Mouse (Mus musculus) lung, embryonic 15.5 days (tissue): ENCODE measurements around the gene Ell3. TPM values are rescaled to one million over a fixed set of nuclear protein-coding genes. Genes with fewer than 3 reads are reported as not detected.

Experiments used
- ATAC-seq: fragments of 200-750 bp; cut with Nextera tagmentation; 2 replicates; pipeline ENCODE4 v1.8.0; 2017; ENCODE audit warnings: moderate number of reproducible peaks, borderline replicate concordance; ENCODE audit not compliant: low FRiP score, low TSS enrichment; ENCODE audit errors: extremely low read depth
- H3K27ac ChIP-seq: fragments of 300-500 bp; sonication (generic); 2 replicates; pipeline ENCODE4 v1.5.1; 2015; ENCODE audit warnings: moderate library complexity, mild to moderate bottlenecking, inconsistent platforms
- H3K27me3 ChIP-seq: fragments of 300-500 bp; sonication (generic); 2 replicates; pipeline ENCODE4 v1.6.1; 2015; ENCODE audit warnings: inconsistent platforms
- H3K36me3 ChIP-seq: fragments of 300-500 bp; sonication (generic); 2 replicates; pipeline ENCODE4 v1.6.1; 2015; ENCODE audit warnings: inconsistent platforms
- H3K4me1 ChIP-seq: fragments of 300-500 bp; sonication (generic); 2 replicates; pipeline ENCODE4 v1.6.1; 2015; ENCODE audit warnings: inconsistent platforms
- H3K4me2 ChIP-seq: fragments of 300-500 bp; sonication (generic); 2 replicates; pipeline ENCODE4 v1.6.1; 2015; ENCODE audit warnings: inconsistent platforms, mild to moderate bottlenecking, moderate library complexity
- H3K4me3 ChIP-seq: fragments of 300-500 bp; sonication (generic); 2 replicates; pipeline ENCODE4 v1.5.1; 2015; ENCODE audit warnings: mild to moderate bottlenecking, inconsistent platforms
- H3K9ac ChIP-seq: fragments of 300-500 bp; sonication (generic); 2 replicates; pipeline ENCODE4 v1.6.1; 2015; ENCODE audit warnings: inconsistent platforms
- H3K9me3 ChIP-seq: fragments of 300-500 bp; sonication (generic); 2 replicates; pipeline ENCODE4 v1.6.1; 2016; ENCODE audit warnings: inconsistent platforms
- WGBS: fragments of 180-500 bp; shearing (Covaris S2); methylation state at CpG from one replicate; pipeline ENCODE4 v1.1.7; 2015; 5-methylcytosine and 5-hydroxymethylcytosine counted together
- polyA plus RNA-seq: library from polyadenylated mRNA; unstranded; fragments of >200 nt; fragmentation: Nextera tagmentation; extraction: Ambion mirVana; gene quantifications from 2 replicates; pipeline ENCODE4 v1.2.1, GENCODE M21; 2015

Gene Ell3
- polyA plus RNA-seq, 1 experiment from 2014 or later = 10.1 TPM

DNA sequence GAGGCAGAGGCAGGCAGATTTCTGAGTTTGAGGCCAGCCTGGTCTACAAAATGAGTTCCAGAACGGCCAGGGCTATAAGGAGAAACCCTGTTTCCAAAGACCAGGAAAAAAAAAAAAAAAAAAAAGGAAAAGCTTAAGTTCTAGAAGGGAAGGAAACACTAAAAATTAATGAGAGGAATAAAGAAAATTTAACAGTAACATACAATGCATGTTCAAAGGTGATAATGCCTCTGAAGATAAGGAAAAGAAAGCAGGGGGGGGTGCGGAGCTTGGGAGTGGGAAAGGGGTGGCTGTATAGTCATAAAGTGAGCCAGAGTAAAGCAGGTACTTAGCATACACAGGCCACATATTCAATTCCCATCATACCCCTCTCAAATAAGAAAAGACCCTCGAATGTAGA, 1.0 kb upstream of the Ell3 start:
- Histone ChIP-seq H3K4me3 (no peak overlapping the region), H3K4me1 (peaks cover 25% of the 10 kb centered on the region), H3K36me3 (no peaks in the 10 kb centered on the region), H3K4me2 (no peak overlapping the region), H3K9me3 (no peaks in the 10 kb centered on the region), H3K27me3 (peaks cover 4% of the 10 kb centered on the region; the same call in 1 of the 2 replicates), H3K27ac (no peak overlapping the region), H3K9ac (no peak overlapping the region)
- WGBS = 75% methylated on average over 3 of the region's 3 CpGs
- no peak for ATAC-seq

GRCm38 (mm10) chr2:121443068-121443349, 1.1 kb downstream of the Ell3 start:
- Histone ChIP-seq H3K9ac (peak overlapping the region; percentile 38), H3K4me2 (peak overlapping the region; percentile 91), H3K27me3 (peaks cover 4% of the 10 kb centered on the region; the same call in 1 of the 2 replicates), H3K36me3 (peaks cover 19% of the 10 kb centered on the region), H3K4me3 (peak overlapping the region; percentile 50), H3K27ac (no peak overlapping the region), H3K4me1 (peaks cover 24% of the 10 kb centered on the region), H3K9me3 (no peaks in the 10 kb centered on the region)
- 12% methylated on average over 8 of the region's 8 CpGs for WGBS
- ATAC-seq = no peak

DNA sequence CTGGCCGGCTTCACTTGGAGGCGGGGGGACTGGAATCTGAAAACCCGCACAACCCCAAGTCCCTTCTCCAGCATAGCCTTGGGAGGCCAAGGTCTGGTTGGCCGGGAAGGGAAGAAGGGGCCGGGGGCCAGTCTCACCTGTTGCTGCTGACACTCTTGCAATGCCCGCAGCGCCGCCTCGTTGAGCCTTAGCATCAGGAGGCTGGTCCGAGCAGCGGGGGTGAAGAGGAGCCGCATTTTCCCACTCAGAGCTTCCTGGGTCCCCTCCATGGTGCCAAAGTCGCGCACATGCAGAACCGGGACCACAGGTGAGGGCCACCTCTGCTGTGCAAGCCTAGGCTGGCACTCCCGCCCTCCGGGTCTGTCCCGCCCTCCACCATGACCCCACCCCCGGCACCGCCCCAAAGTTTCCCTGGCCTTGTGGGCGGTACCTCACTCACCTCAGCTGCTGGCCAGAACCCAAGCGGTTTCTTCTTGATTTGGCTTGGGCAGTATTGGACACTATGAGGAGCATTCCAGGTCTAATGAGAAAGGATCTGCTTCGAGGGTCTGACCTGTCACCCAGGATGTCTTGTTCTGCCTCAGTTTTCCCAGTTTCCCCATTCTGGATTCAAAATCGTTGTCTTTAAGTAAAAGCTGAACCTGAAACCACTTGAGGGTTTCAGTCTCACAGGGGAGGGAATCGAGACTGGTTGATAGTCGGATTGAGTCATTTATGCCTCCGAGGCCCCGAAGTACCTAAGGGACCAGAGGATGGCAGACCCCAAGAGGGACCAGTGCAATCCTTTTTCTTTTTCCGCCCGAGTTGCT, 1.6 kb downstream of the Ell3 start:
- ATAC-seq = peak; percentile 88
- peaks cover 4% of the 10 kb centered on the region; the same call in 1 of the 2 replicates for H3K27me3 ChIP-seq
- no peak overlapping the region for H3K27ac ChIP-seq
- no peaks in the 10 kb centered on the region for H3K9me3 ChIP-seq
- peak overlapping the region; percentile 50 for H3K4me3 ChIP-seq
- H3K9ac ChIP-seq = peak overlapping the region; percentile 38
- peaks cover 18% of the 10 kb centered on the region for H3K4me1 ChIP-seq
- H3K36me3 ChIP-seq = peaks cover 24% of the 10 kb centered on the region
- 1% methylated on average over 30 of the region's 30 CpGs for WGBS
- peak overlapping the region; percentile 91 for H3K4me2 ChIP-seq

- Histone ChIP-seq H3K9ac (peak overlapping the region; percentile 38), H3K27me3 (peaks cover 4% of the 10 kb centered on the region; the same call in 1 of the 2 replicates), H3K4me1 (peaks cover 18% of the 10 kb centered on the region), H3K27ac (no peak overlapping the region), H3K4me2 (peak overlapping the region; percentile 91), H3K9me3 (no peaks in the 10 kb centered on the region), H3K4me3 (peak overlapping the region; percentile 50), H3K36me3 (peaks cover 31% of the 10 kb centered on the region)
- ATAC-seq = no peak; the same call in 1 of the 2 replicates
- 9% methylated on average over 11 of the region's 11 CpGs for WGBS
These were observed 2.3 kb downstream of the Ell3 start for GRCm38 (mm10) chr2:121441800-121442199.

- WGBS = 51% methylated on average over 5 of the region's 5 CpGs
- Histone ChIP-seq H3K4me3 (no peak overlapping the region), H3K27ac (no peak overlapping the region), H3K9ac (no peak overlapping the region), H3K4me2 (no peak overlapping the region), H3K4me1 (peaks cover 18% of the 10 kb centered on the region), H3K36me3 (peaks cover 36% of the 10 kb centered on the region), H3K27me3 (peaks cover 4% of the 10 kb centered on the region; the same call in 1 of the 2 replicates), H3K9me3 (no peaks in the 10 kb centered on the region)
- ATAC-seq = no peak
These were observed 3.1 kb downstream of the Ell3 start for GRCm38 (mm10) chr2:121440834-121441605.

GRCm38 (mm10) chr2:121439746-121440145, 4.3 kb downstream of the Ell3 start:
- no peak for ATAC-seq
- Histone ChIP-seq H3K9me3 (no peaks in the 10 kb centered on the region), H3K4me2 (no peak overlapping the region), H3K4me1 (peaks cover 18% of the 10 kb centered on the region), H3K27me3 (peaks cover 4% of the 10 kb centered on the region; the same call in 1 of the 2 replicates), H3K9ac (no peak overlapping the region), H3K36me3 (peaks cover 49% of the 10 kb centered on the region), H3K4me3 (no peak overlapping the region), H3K27ac (no peak overlapping the region)
- 78% methylated on average over 4 of the region's 4 CpGs for WGBS

- no peaks in the 10 kb centered on the region for H3K27me3 ChIP-seq
- no peak overlapping the region for H3K4me3 ChIP-seq
- H3K9me3 ChIP-seq = no peaks in the 10 kb centered on the region
- no peaks in the 10 kb centered on the region for H3K4me1 ChIP-seq
- no peak for ATAC-seq
- H3K9ac ChIP-seq = no peak overlapping the region
- no peak overlapping the region for H3K4me2 ChIP-seq
- H3K27ac ChIP-seq = no peak overlapping the region
- peaks cover 97% of the 10 kb centered on the region for H3K36me3 ChIP-seq
- 94% methylated on average over 1 of the region's 1 CpGs for WGBS
These were observed 9.2 kb downstream of the Ell3 start for GRCm38 (mm10) chr2:121434854-121435253.

- no peaks in the 10 kb centered on the region for H3K9me3 ChIP-seq
- H3K4me3 ChIP-seq = no peak overlapping the region
- WGBS = 88% methylated on average over 2 of the region's 2 CpGs
- H3K4me1 ChIP-seq = no peaks in the 10 kb centered on the region
- ATAC-seq = no peak
- H3K4me2 ChIP-seq = no peak overlapping the region
- H3K36me3 ChIP-seq = peaks cover 87% of the 10 kb centered on the region
- no peaks in the 10 kb centered on the region for H3K27me3 ChIP-seq
- no peak overlapping the region for H3K27ac ChIP-seq
- H3K9ac ChIP-seq = no peak overlapping the region
These were observed 18.2 kb downstream of the Ell3 start for GRCm38 (mm10) chr2:121425890-121426289.

DNA sequence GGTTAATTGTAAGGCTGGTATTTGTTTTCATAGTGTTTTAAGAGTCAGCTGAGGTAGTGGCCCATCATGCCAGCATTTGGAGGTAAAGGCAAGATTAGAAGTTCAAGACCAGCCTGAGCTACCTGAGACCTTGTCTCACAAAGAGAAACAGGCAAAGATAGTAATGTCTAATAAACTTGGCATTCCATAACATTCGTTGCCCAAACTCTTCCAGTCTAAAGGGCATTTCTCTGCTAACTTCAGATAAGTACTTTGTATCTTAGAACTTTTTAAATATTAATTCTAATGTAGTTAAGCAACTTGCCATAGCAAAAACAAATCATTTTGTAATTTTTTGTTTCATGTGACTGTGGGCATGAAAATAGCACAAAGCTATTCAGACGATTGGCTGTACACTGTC, 20.9 kb downstream of the Ell3 start:
- no peak for ATAC-seq
- 93% methylated on average over 2 of the region's 2 CpGs for WGBS
- Histone ChIP-seq H3K27ac (no peak overlapping the region), H3K36me3 (peaks cover 71% of the 10 kb centered on the region), H3K9me3 (no peaks in the 10 kb centered on the region), H3K27me3 (no peaks in the 10 kb centered on the region), H3K4me1 (0 out of 2 replicates have a peak, but pooled peaks cover 6% of the 10 kb centered on the region), H3K4me3 (no peak overlapping the region), H3K9ac (no peak overlapping the region), H3K4me2 (no peak overlapping the region)

- no peaks in the 10 kb centered on the region for H3K9me3 ChIP-seq
- WGBS = 82% methylated on average over 3 of the region's 3 CpGs
- H3K36me3 ChIP-seq = peaks cover 51% of the 10 kb centered on the region
- no peak overlapping the region for H3K4me3 ChIP-seq
- peaks cover 23% of the 10 kb centered on the region for H3K4me1 ChIP-seq
- ATAC-seq = no peak
- no peak overlapping the region for H3K9ac ChIP-seq
- no peak overlapping the region for H3K27ac ChIP-seq
- no peaks in the 10 kb centered on the region for H3K27me3 ChIP-seq
- H3K4me2 ChIP-seq = no peak overlapping the region
These were observed 25.6 kb downstream of the Ell3 start for GRCm38 (mm10) chr2:121418476-121418875.

GRCm38 (mm10) chr2:121416356-121416755, 27.7 kb downstream of the Ell3 start:
- 79% methylated on average over 6 of the region's 6 CpGs for WGBS
- H3K9ac ChIP-seq = no peak overlapping the region
- peaks cover 32% of the 10 kb centered on the region for H3K36me3 ChIP-seq
- peaks cover 26% of the 10 kb centered on the region for H3K4me1 ChIP-seq
- no peaks in the 10 kb centered on the region for H3K27me3 ChIP-seq
- peak overlapping the region; percentile 56 for H3K4me2 ChIP-seq
- no peak overlapping the region; the same call in 1 of the 2 replicates for H3K4me3 ChIP-seq
- no peak overlapping the region for H3K27ac ChIP-seq
- no peak for ATAC-seq
- H3K9me3 ChIP-seq = no peaks in the 10 kb centered on the region

GRCm38 (mm10) chr2:121415591-121415990, 28.5 kb downstream of the Ell3 start:
- H3K9me3 ChIP-seq = no peaks in the 10 kb centered on the region
- H3K4me3 ChIP-seq = peak overlapping the region; percentile 89
- no peaks in the 10 kb centered on the region for H3K27me3 ChIP-seq
- H3K4me2 ChIP-seq = peak overlapping the region; percentile 56
- peaks cover 26% of the 10 kb centered on the region for H3K4me1 ChIP-seq
- ATAC-seq = no peak
- H3K27ac ChIP-seq = no peak overlapping the region
- peak overlapping the region; percentile 100; the same call in 1 of the 2 replicates for H3K9ac ChIP-seq
- H3K36me3 ChIP-seq = peaks cover 28% of the 10 kb centered on the region
- WGBS = 68% methylated on average over 3 of the region's 3 CpGs
